Mouse (Mus musculus): ENCODE measurements at regions not wholly inside any gene's neighbourhood (a gene's known extent, or its start where the extent isn't known, plus 50 kb on each side); places are given as distances from the start of the nearest gene placed in this dataset.

- TF ChIP-seq POLR2A (IDR thresholded peaks at IDR 0.05; ENCODE audit: borderline replicate concordance, low read depth, low read length), result no peak
- TF ChIP-seq CTCF (IDR thresholded peaks at IDR 0.05; ENCODE audit: low read depth, low read length), result no peak
- H3K4me1 ChIP-seq (ENCODE audit: control insufficient read depth, insufficient read depth, low read length), result peaks cover 6% of the 10 kb centered on the region
- no peak overlapping the region for H3K27ac ChIP-seq (ENCODE audit: insufficient read depth, low read depth, low read length)
- H3K4me3 ChIP-seq (ENCODE audit: insufficient read depth, low read length), result no peak overlapping the region
Observed at GRCm38 (mm10) chr9:41285266-41286144, 124.0 kb upstream of the Ubash3b start.

DNA sequence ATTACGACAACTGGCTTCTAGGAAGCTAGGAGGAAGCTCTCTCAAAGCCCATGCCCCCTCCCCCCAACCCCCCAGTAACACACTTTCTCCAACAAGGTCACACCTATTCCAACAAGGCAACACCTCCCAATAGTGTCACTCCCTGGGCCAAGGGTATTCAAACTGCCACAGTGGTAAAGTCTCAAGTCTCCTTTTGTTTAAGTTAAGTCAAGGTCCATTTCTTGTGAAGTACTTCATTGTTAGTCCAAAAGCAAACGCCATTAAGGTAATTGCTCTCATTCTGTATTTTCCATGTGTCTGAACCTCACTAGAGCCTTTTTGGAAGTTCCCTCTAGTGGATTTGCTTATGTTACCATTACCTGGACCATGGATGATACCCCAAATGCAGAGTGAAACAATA is 116.2 kb upstream of the Ubash3b start:
- H3K4me3 ChIP-seq (ENCODE audit: insufficient read depth, low read length), result no peak overlapping the region
- TF ChIP-seq CTCF (IDR thresholded peaks at IDR 0.05; ENCODE audit: low read depth, low read length) (no peak), POLR2A (IDR thresholded peaks at IDR 0.05; ENCODE audit: borderline replicate concordance, low read depth, low read length) (no peak)
- H3K27ac ChIP-seq (ENCODE audit: insufficient read depth, low read depth, low read length), result no peak overlapping the region
- H3K4me1 ChIP-seq (ENCODE audit: control insufficient read depth, insufficient read depth, low read length), result peaks cover 6% of the 10 kb centered on the region

DNA sequence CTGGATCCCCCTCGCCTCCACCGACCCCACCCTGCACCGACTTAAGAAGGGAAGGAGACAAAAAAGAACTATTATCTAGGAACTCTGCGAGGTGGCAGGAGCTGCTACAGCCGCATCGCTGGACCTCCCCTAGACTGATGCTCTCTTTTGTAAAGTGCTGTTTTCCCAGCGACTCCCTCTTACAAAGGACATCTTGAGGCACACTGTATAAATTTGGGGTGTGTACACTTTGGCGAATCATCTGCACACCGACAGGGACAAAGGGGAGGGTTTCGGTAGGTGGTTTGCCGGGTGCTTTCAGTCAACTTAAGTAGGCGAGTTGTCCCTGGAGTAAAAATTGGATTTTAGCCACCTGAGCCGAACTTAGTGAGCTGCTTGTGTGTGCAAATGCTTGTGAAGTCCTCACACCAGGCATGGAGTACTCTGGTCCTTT is 112.4 kb upstream of the Ubash3b start:
- Histone ChIP-seq H3K4me3 (ENCODE audit: insufficient read depth, low read length) (no peak overlapping the region), H3K4me1 (ENCODE audit: control insufficient read depth, insufficient read depth, low read length) (no peaks in the 10 kb centered on the region), H3K27ac (ENCODE audit: insufficient read depth, low read depth, low read length) (no peak overlapping the region)
- no peak for TF ChIP-seq POLR2A (IDR thresholded peaks at IDR 0.05; ENCODE audit: borderline replicate concordance, low read depth, low read length)

GRCm38 (mm10) chr9:41273171-41273781 is 111.8 kb upstream of the Ubash3b start:
- no peak for TF ChIP-seq POLR2A (IDR thresholded peaks at IDR 0.05; ENCODE audit: borderline replicate concordance, low read depth, low read length)
- no peak for TF ChIP-seq CTCF (IDR thresholded peaks at IDR 0.05; ENCODE audit: low read depth, low read length)
- H3K4me1 ChIP-seq (ENCODE audit: control insufficient read depth, insufficient read depth, low read length), result no peaks in the 10 kb centered on the region
- H3K27ac ChIP-seq (ENCODE audit: insufficient read depth, low read depth, low read length), result no peak overlapping the region
- no peak overlapping the region for H3K4me3 ChIP-seq (ENCODE audit: insufficient read depth, low read length)

GRCm38 (mm10) chr9:41272596-41272995 is 111.1 kb upstream of the Ubash3b start:
- TF ChIP-seq POLR2A (IDR thresholded peaks at IDR 0.05; ENCODE audit: borderline replicate concordance, low read depth, low read length) (no peak), CTCF (IDR thresholded peaks at IDR 0.05; ENCODE audit: low read depth, low read length) (no peak)
- Histone ChIP-seq H3K4me3 (ENCODE audit: insufficient read depth, low read length) (no peak overlapping the region), H3K4me1 (ENCODE audit: control insufficient read depth, insufficient read depth, low read length) (no peaks in the 10 kb centered on the region), H3K27ac (ENCODE audit: insufficient read depth, low read depth, low read length) (no peak overlapping the region)

- Histone ChIP-seq H3K4me1 (ENCODE audit: control insufficient read depth, insufficient read depth, low read length) (no peaks in the 10 kb centered on the region), H3K4me3 (ENCODE audit: insufficient read depth, low read length) (no peak overlapping the region), H3K27ac (ENCODE audit: insufficient read depth, low read depth, low read length) (no peak overlapping the region)
- no peak for TF ChIP-seq CTCF (IDR thresholded peaks at IDR 0.05; ENCODE audit: low read depth, low read length)
- no peak for TF ChIP-seq POLR2A (IDR thresholded peaks at IDR 0.05; ENCODE audit: borderline replicate concordance, low read depth, low read length)
Observed at GRCm38 (mm10) chr9:41268112-41268511, 106.6 kb upstream of the Ubash3b start.

DNA sequence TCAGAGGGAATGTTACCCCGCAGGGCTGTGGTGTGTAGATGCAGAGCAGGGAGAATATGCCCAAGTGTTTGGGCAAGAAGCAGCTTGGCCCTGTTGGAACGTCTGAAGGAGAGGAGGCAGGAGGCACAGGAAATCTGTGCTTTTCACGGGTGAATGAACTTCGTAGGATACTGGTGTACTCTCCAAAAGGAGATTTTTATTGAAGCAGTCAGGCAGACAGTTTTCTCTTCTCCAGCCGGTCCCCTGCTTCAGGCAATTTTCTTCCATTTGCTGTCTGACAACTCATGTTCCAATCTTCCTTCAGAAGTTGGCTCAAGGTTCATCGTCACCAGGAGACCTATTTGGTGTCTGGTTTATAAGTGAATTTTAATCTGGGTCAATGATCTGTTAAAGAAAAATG is 103.0 kb upstream of the Ubash3b start:
- H3K27ac ChIP-seq (ENCODE audit: insufficient read depth, low read depth, low read length), result no peak overlapping the region
- H3K4me3 ChIP-seq (ENCODE audit: insufficient read depth, low read length), result no peak overlapping the region
- TF ChIP-seq POLR2A (IDR thresholded peaks at IDR 0.05; ENCODE audit: borderline replicate concordance, low read depth, low read length), result no peak
- TF ChIP-seq CTCF (IDR thresholded peaks at IDR 0.05; ENCODE audit: low read depth, low read length), result no peak
- H3K4me1 ChIP-seq (ENCODE audit: control insufficient read depth, insufficient read depth, low read length), result no peaks in the 10 kb centered on the region

- Histone ChIP-seq H3K27ac (ENCODE audit: insufficient read depth, low read depth, low read length) (no peak overlapping the region), H3K4me3 (ENCODE audit: insufficient read depth, low read length) (no peak overlapping the region), H3K4me1 (ENCODE audit: control insufficient read depth, insufficient read depth, low read length) (no peaks in the 10 kb centered on the region)
- TF ChIP-seq CTCF (IDR thresholded peaks at IDR 0.05; ENCODE audit: low read depth, low read length), result no peak
- TF ChIP-seq POLR2A (IDR thresholded peaks at IDR 0.05; ENCODE audit: borderline replicate concordance, low read depth, low read length), result no peak
Observed at GRCm38 (mm10) chr9:41257244-41257643, 95.7 kb upstream of the Ubash3b start.

DNA sequence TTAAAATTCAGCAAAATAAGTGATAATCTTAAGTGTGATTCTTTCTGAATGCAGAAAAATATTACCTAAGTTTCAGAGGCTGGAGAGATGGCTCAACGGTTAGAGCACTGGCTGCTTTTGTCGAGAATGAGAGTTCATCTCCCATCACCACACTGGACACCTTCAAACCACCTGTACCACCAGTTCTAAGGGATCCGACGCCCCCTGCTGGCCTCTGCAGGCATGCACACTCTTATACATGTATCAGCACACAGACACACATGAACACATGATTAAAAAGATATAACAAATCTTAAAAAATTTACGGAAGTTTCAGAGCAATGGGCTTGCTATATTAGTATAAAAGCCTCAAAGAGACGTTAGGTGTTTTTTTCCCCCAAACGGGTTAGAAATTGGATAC is 80.9 kb upstream of the Ubash3b start:
- TF ChIP-seq POLR2A (IDR thresholded peaks at IDR 0.05; ENCODE audit: borderline replicate concordance, low read depth, low read length), result no peak
- Histone ChIP-seq H3K27ac (ENCODE audit: insufficient read depth, low read depth, low read length) (no peak overlapping the region), H3K4me1 (ENCODE audit: control insufficient read depth, insufficient read depth, low read length) (no peaks in the 10 kb centered on the region), H3K4me3 (ENCODE audit: insufficient read depth, low read length) (no peak overlapping the region)

GRCm38 (mm10) chr9:41239097-41239451 is 77.6 kb upstream of the Ubash3b start:
- no peak for TF ChIP-seq POLR2A (IDR thresholded peaks at IDR 0.05; ENCODE audit: borderline replicate concordance, low read depth, low read length)
- TF ChIP-seq CTCF (IDR thresholded peaks at IDR 0.05; ENCODE audit: low read depth, low read length), result no peak
- no peaks in the 10 kb centered on the region for H3K4me1 ChIP-seq (ENCODE audit: control insufficient read depth, insufficient read depth, low read length)
- no peak overlapping the region for H3K4me3 ChIP-seq (ENCODE audit: insufficient read depth, low read length)
- no peak overlapping the region for H3K27ac ChIP-seq (ENCODE audit: insufficient read depth, low read depth, low read length)
